Comparison of ENCODE assay signal across 8 mouse cellular contexts in genomic region chr5:81021006-81021320, GRCm38 (mm10). TPM values are rescaled to one million over a fixed set of nuclear protein-coding genes. Genes with fewer than 3 reads are reported as not detected.
A peak's percentile ranks its signal among the peaks of the same experiment; 100 is the strongest.
DNase-seq lines count a peak whose midpoint lies in the region; ATAC-seq and TF ChIP-seq lines count a peak whose summit lies in the region.

No protein-coding gene starts in this region.

- H3K4me2 ChIP-seq in lung, embryonic 15.5 days, result peak overlapping the region; percentile 92
- H3K4me2 ChIP-seq in forebrain, embryonic 12.5 days, result peak overlapping the region; percentile 82
- H3K4me2 ChIP-seq in limb, embryonic 14.5 days (replicated peaks; ENCODE audit: low read depth, low read length, severe bottlenecking), result peak overlapping the region; percentile 91

- H3K36me3 ChIP-seq in lung, embryonic 15.5 days, result no peaks in the 10 kb centered on the region
- H3K36me3 ChIP-seq in forebrain, embryonic 12.5 days (replicated peaks), result no peaks in the 10 kb centered on the region
- no peaks in the 10 kb centered on the region for H3K36me3 ChIP-seq in limb, embryonic 14.5 days (ENCODE audit: control insufficient read depth, insufficient read depth, low read length)
- no peaks in the 10 kb centered on the region for H3K36me3 ChIP-seq in small intestine, adult 2 months (ENCODE audit: control insufficient read depth, insufficient read depth, low read length)

- no peak for DNase-seq in lung, postnatal 36 days
- DNase-seq in limb, embryonic 14.5 days (ENCODE audit: low spot score), result no peak
- no peak for DNase-seq in layer of hippocampus, adult 9-10 months (ENCODE audit: low spot score)
- DNase-seq in frontal cortex, adult 2 months (ENCODE audit: extremely low spot score in 1 of 2, low spot score in 1 of 2), result no peak
- DNase-seq in Muller cell, postnatal 12 days (ENCODE audit: inconsistent ontology term), result no peak

- TF ChIP-seq POLR2A in limb, embryonic 14.5 days (IDR thresholded peaks at IDR 0.05; ENCODE audit: borderline replicate concordance, extremely low read depth, insufficient read depth, insufficient read length), result no peak
- no peak for TF ChIP-seq POLR2A in small intestine, adult 2 months (IDR thresholded peaks at IDR 0.05; ENCODE audit: low read depth, low read length)

- H3K27ac ChIP-seq in lung, embryonic 15.5 days, result peak overlapping the region; percentile 86
- H3K27ac ChIP-seq in forebrain, embryonic 12.5 days, result peak overlapping the region; percentile 97
- peak overlapping the region; percentile 94 for H3K27ac ChIP-seq in limb, embryonic 14.5 days (replicated peaks; ENCODE audit: low read depth, low read length)
- peak overlapping the region; percentile 5; the same call in 1 of the 2 replicates for H3K27ac ChIP-seq in small intestine, adult 2 months (ENCODE audit: insufficient read depth, low read depth, low read length)

- TF ChIP-seq CTCF in small intestine, adult 2 months (IDR thresholded peaks at IDR 0.05; ENCODE audit: extremely low read depth, insufficient read length, insufficient replicate concordance, low read depth, low read length), result no peak

- H3K9me3 ChIP-seq in lung, embryonic 15.5 days, result no peaks in the 10 kb centered on the region
- H3K9me3 ChIP-seq in forebrain, embryonic 12.5 days, result no peaks in the 10 kb centered on the region
- no peaks in the 10 kb centered on the region for H3K9me3 ChIP-seq in limb, embryonic 14.5 days (ENCODE audit: control insufficient read depth, low read length)

- under 1% methylated on average over 6 of the region's 6 CpGs for WGBS in lung, embryonic 15.5 days
- under 1% methylated on average over 6 of the region's 6 CpGs for WGBS in forebrain, embryonic 12.5 days
- 0% methylated on average over 6 of the region's 6 CpGs for WGBS in limb, embryonic 14.5 days
- 2% methylated on average over 6 of the region's 6 CpGs for WGBS in small intestine, adult 2 months

- H3K27me3 ChIP-seq in lung, embryonic 15.5 days, result no peaks in the 10 kb centered on the region
- peaks cover 26% of the 10 kb centered on the region for H3K27me3 ChIP-seq in forebrain, embryonic 12.5 days
- H3K27me3 ChIP-seq in limb, embryonic 14.5 days (ENCODE audit: control insufficient read depth, insufficient read depth, low read length), result no peaks in the 10 kb centered on the region
- peaks cover 33% of the 10 kb centered on the region for H3K27me3 ChIP-seq in small intestine, adult 2 months (ENCODE audit: control insufficient read depth, insufficient read depth, low read length)

- peaks cover 22% of the 10 kb centered on the region for H3K4me1 ChIP-seq in lung, embryonic 15.5 days
- peaks cover 26% of the 10 kb centered on the region for H3K4me1 ChIP-seq in forebrain, embryonic 12.5 days
- H3K4me1 ChIP-seq in limb, embryonic 14.5 days (ENCODE audit: control insufficient read depth, insufficient read depth, low read length), result peaks cover 10% of the 10 kb centered on the region; the same call in 1 of the 2 replicates
- peaks cover 7% of the 10 kb centered on the region; the same call in 1 of the 2 replicates for H3K4me1 ChIP-seq in small intestine, adult 2 months (ENCODE audit: control insufficient read depth, insufficient read depth, insufficient read length, low read length)

- ATAC-seq in lung, embryonic 15.5 days (ENCODE audit: borderline replicate concordance, extremely low read depth, low FRiP score, low TSS enrichment), result no peak
- peak; percentile 3 for ATAC-seq in forebrain, embryonic 12.5 days (ENCODE audit: low FRiP score)
- no peak for ATAC-seq in limb, embryonic 14.5 days (ENCODE audit: low FRiP score, low read depth)

- H3K9ac ChIP-seq in lung, embryonic 15.5 days, result peak overlapping the region; percentile 65
- peak overlapping the region; percentile 92 for H3K9ac ChIP-seq in forebrain, embryonic 12.5 days
- H3K9ac ChIP-seq in limb, embryonic 14.5 days (ENCODE audit: low read depth, low read length, severe bottlenecking), result peak overlapping the region; percentile 89

- H3K4me3 ChIP-seq in lung, embryonic 15.5 days, result peak overlapping the region; percentile 67
- H3K4me3 ChIP-seq in forebrain, embryonic 12.5 days (replicated peaks), result peak overlapping the region; percentile 82
- H3K4me3 ChIP-seq in limb, embryonic 14.5 days (replicated peaks; ENCODE audit: low read length), result peak overlapping the region; percentile 73
- H3K4me3 ChIP-seq in small intestine, adult 2 months (ENCODE audit: low read depth, low read length), result peak overlapping the region; percentile 68

RNA-seq across cellular contexts. Expression of gene Adgrl3, which starts 1.0 kb away (rescaled TPM):
- 13.1 and 14.0 TPM in 2 replicates for polyA plus RNA-seq in lung, embryonic 15.5 days (2015; fragmentation: Nextera tagmentation; extraction: Ambion mirVana)
- polyA plus RNA-seq in forebrain, embryonic 12.5 days (2016; fragmentation: Nextera tagmentation; extraction: Ambion mirVana), result 29.2 and 34.6 TPM in 2 replicates
- polyA plus RNA-seq in limb, embryonic 14.5 days (2012; rRNA removed), result 37.6 and 53.3 TPM in 2 replicates
- polyA plus RNA-seq in limb, embryonic 14.5 days (2014; fragmentation: Nextera tagmentation; extraction: Ambion mirVana), result 41.1 and 55.3 TPM in 2 replicates
- 2.1 and 3.6 TPM in 2 replicates for polyA plus RNA-seq in small intestine, adult 2 months (2012; rRNA removed)
- 45.7 and 64.4 TPM in 2 replicates for polyA plus RNA-seq in frontal cortex, adult 2 months (2012; rRNA removed)

Comparison
In these comparisons a context has a peak if more than half of its experiments do, and no peak if none do; other contexts are left out.
1. H3K27ac ChIP-seq: peak in every context shown above with its lines; median percentile 97 in forebrain, embryonic 12.5 days; 94 in limb, embryonic 14.5 days; 86 in lung, embryonic 15.5 days; 5 in small intestine, adult 2 months.